Mouse (Mus musculus) splenic B cell, adult 2 months (primary cell): Measurements from ENCODE around the gene P3h3.
"Not testable (repeated sequence)": the region's sequence is repeated elsewhere in the genome, so short reads cannot be mapped to it uniquely, and the experiment has no call there.

Experiments used
- DNase-seq: peaks from one replicate; pipeline ENCODE4 v3.0.0-alpha.2; 2011; ENCODE audit warnings: low read depth, low spot score
- H3K27me3 ChIP-seq: 2 replicates; pipeline ENCODE4 v1.6.1; 2012; ENCODE audit warnings: mild to moderate bottlenecking, low read length, moderate library complexity, mixed read lengths; ENCODE audit not compliant: control insufficient read depth, poor library complexity, insufficient read depth, severe bottlenecking
- H3K36me3 ChIP-seq: 2 replicates; pipeline ENCODE4 v1.6.1; 2012; ENCODE audit warnings: mild to moderate bottlenecking, low read length, moderate library complexity, mixed read lengths; ENCODE audit not compliant: control insufficient read depth, poor library complexity, insufficient read depth, severe bottlenecking

Gene P3h3

DNA sequence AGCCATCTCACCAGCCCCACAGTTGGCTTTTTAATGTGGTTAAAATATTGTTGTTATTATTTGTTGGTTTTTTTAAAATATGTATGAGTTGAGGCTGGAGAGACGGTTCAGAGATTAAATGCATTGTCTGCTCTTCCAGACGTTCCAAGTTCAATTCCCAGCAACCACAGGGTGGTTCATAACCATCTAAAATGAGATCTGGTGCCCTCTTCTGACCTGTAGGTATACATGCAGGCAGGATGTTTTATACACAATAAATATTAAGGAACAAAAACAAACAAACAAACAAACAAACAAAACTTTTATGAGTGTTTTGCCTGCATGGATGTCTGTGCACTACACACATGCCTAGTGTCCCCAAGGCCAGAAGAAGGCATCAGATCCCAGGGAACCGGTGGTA is 54.5 kb downstream of the P3h3 start:
- Histone ChIP-seq H3K27me3 (no peaks in the 10 kb centered on the region; the same call in 1 of the 2 replicates), H3K36me3 (no peaks in the 10 kb centered on the region)
- no peak for DNase-seq

DNA sequence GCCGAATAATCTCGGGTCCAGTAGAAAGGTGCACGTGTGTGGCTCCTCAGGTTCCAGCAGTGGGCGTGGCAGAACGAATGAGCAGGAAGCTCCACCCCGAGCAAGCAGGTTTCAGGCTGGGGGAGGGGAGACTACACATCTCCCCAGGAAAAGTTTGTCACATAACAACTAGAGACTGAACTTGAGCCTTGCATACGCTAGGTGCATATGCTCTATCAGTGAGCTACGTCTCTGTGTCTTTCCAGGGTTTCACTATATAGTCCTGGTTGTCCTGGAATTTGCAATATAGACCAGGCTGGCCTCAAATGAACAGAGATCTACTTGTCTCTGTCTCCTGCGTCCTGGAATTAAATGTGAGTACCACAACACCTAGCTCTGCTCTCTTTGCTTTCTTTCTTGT is 55.2 kb downstream of the P3h3 start:
- H3K27me3 ChIP-seq, DNase-seq, H3K36me3 ChIP-seq: not testable (repeated sequence)

- DNase-seq: no peak
- Histone ChIP-seq H3K36me3 (no peaks in the 10 kb centered on the region), H3K27me3 (no peaks in the 10 kb centered on the region)
Observed at GRCm38 (mm10) chr6:124796200-124796599, 61.4 kb downstream of the P3h3 start.

DNA sequence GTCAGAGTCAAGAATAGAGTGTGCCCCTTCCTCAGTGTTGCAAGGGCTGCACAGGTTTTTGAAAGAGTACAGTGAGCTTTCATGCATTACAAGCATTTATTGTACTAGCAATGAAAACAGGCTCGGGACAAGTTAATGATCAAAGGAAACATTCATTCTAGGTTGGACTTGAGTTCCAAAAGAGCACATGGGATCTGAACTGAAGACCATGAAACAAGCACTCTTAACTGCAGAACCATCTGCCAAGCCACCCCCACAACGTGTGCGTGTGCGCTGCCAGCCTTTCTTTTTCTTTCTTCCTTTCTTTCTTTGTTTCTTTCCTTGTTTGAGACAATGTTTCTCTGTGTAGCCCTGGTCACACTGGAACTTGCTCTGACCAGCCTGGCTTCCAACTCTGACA is 61.8 kb downstream of the P3h3 start:
- no peak for DNase-seq
- H3K36me3 ChIP-seq: no peaks in the 10 kb centered on the region
- H3K27me3 ChIP-seq: no peaks in the 10 kb centered on the region

- Histone ChIP-seq H3K27me3 (no peaks in the 10 kb centered on the region), H3K36me3 (no peaks in the 10 kb centered on the region)
- DNase-seq: no peak
Observed at GRCm38 (mm10) chr6:124791911-124792310, 65.6 kb downstream of the P3h3 start.
